Mouse (Mus musculus): ENCODE measurements around the gene Tpst1. TPM values are rescaled to one million over a fixed set of nuclear protein-coding genes. Genes with fewer than 3 reads are reported as not detected.

Tpst1 gene
- polyA plus RNA-seq, 1 experiment from 2014 or later: 48.1 TPM

DNA sequence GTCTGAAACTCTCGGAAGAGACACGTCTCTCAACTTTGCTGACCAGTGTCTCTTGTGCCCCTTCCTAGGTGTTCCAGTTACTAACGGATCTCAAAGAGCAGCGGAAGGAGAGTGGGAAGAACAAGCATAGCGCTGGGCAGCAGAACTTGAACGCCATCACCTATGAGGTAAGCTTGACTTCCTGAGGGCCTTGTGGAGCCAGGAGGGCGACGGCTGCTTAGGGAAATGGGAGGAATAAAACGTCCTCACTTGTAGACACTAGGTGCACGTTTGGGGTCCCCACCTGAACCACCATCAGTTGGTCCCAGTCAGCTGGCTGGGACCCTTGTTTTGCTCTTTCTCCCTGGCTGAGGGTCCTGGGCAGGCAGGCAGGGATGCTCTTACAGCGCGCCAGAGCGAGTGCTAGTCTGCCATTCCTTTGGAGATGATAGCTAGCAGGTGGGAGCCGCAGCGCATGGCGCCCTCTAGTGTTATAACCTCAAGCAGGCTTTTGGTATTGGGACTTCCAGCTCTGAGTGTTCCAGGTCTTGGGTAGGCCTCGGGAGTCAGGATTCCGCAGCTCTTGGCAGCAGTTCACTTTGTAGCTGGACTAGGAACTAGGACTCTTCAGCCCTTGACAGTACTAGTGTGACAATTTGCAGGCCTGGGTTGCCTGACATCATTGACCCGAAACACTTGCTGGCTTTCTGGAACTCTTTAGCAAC, 35.2 kb upstream of the Tpst1 start:
- H3K27ac ChIP-seq (ENCODE audit: low read depth, low read length): no peak overlapping the region
- no peak overlapping the region for H3K9ac ChIP-seq (replicated peaks; ENCODE audit: low read depth, low read length)
- no peaks in the 10 kb centered on the region for H3K9me3 ChIP-seq (ENCODE audit: control insufficient read depth, low read length)
- no peaks in the 10 kb centered on the region for H3K4me1 ChIP-seq (ENCODE audit: control insufficient read depth, insufficient read depth, low read length)
- ATAC-seq (ENCODE audit: low read depth): no peak
- no peaks in the 10 kb centered on the region for H3K27me3 ChIP-seq (ENCODE audit: control insufficient read depth, insufficient read depth, low read length)
- H3K36me3 ChIP-seq (ENCODE audit: control insufficient read depth, insufficient read depth, low read length): peaks cover 32% of the 10 kb centered on the region
- WGBS: 68% methylated on average over 19 of the region's 19 CpGs
- H3K4me3 ChIP-seq (ENCODE audit: low read depth, low read length): no peak overlapping the region
- no peak overlapping the region for H3K4me2 ChIP-seq (ENCODE audit: low read depth, low read length)

- H3K4me1 ChIP-seq (ENCODE audit: control insufficient read depth, insufficient read depth, low read length): no peaks in the 10 kb centered on the region
- no peak overlapping the region for H3K4me3 ChIP-seq (ENCODE audit: low read depth, low read length)
- no peak overlapping the region for H3K27ac ChIP-seq (ENCODE audit: low read depth, low read length)
- no peak for ATAC-seq (ENCODE audit: low read depth)
- no peaks in the 10 kb centered on the region for H3K27me3 ChIP-seq (ENCODE audit: control insufficient read depth, insufficient read depth, low read length)
- no peaks in the 10 kb centered on the region for H3K9me3 ChIP-seq (ENCODE audit: control insufficient read depth, low read length)
- 94% methylated on average over 4 of the region's 4 CpGs for WGBS
- H3K9ac ChIP-seq (replicated peaks; ENCODE audit: low read depth, low read length): no peak overlapping the region
- no peak overlapping the region for H3K4me2 ChIP-seq (ENCODE audit: low read depth, low read length)
- peaks cover 29% of the 10 kb centered on the region for H3K36me3 ChIP-seq (ENCODE audit: control insufficient read depth, insufficient read depth, low read length)
Measured at GRCm38 (mm10) chr5:130040797-130041196, 32.3 kb upstream of the Tpst1 start.

DNA sequence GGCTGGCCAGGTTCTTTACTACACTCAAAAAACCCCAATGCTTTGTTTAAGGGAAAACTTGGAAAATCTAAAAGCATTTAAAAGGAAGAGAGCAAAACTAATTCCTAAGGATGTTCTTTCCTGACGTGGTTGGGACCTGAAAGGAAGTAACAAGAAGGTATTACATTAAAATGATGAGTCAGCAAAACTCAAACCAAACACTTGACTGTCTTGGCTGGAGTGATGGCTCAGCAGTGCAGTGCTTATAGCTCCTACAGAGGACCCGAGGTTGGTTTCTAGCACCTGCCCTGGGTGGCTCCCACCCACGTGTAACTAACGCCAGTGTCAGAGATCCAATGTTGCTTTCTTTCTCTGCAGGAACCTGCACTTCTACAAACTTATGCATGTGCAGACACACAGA, 31.9 kb upstream of the Tpst1 start:
- H3K9me3 ChIP-seq (ENCODE audit: control insufficient read depth, low read length): no peaks in the 10 kb centered on the region
- no peak overlapping the region for H3K4me2 ChIP-seq (ENCODE audit: low read depth, low read length)
- no peak overlapping the region for H3K27ac ChIP-seq (ENCODE audit: low read depth, low read length)
- no peaks in the 10 kb centered on the region for H3K4me1 ChIP-seq (ENCODE audit: control insufficient read depth, insufficient read depth, low read length)
- peaks cover 32% of the 10 kb centered on the region for H3K36me3 ChIP-seq (ENCODE audit: control insufficient read depth, insufficient read depth, low read length)
- H3K27me3 ChIP-seq (ENCODE audit: control insufficient read depth, insufficient read depth, low read length): no peaks in the 10 kb centered on the region
- no peak overlapping the region for H3K4me3 ChIP-seq (ENCODE audit: low read depth, low read length)
- no peak for ATAC-seq (ENCODE audit: low read depth)
- 91% methylated on average over 4 of the region's 4 CpGs for WGBS
- H3K9ac ChIP-seq (replicated peaks; ENCODE audit: low read depth, low read length): no peak overlapping the region

DNA sequence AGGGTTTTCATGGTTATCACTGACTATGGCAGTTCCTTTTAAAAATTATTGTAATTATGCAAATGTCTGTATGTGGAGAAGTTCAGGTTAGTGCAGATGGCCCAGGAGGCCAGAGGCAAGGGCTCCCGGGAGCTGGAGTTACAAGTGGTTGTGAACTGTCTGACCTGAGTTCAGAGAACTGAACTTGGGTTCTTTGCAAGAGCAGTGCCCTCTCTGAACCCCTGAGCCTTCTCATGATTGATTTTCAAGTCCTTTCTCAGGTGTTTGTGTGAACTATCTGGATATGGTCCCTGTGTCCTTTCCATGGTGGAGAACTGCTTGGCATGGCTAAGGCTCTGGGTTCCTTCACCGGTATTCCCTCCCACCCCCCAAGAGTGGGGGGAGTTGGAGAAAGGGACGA, 29.4 kb upstream of the Tpst1 start:
- ATAC-seq (ENCODE audit: low read depth): no peak
- Histone ChIP-seq H3K4me2 (ENCODE audit: low read depth, low read length) (no peak overlapping the region), H3K4me1 (ENCODE audit: control insufficient read depth, insufficient read depth, low read length) (no peaks in the 10 kb centered on the region), H3K4me3 (ENCODE audit: low read depth, low read length) (no peak overlapping the region), H3K27me3 (ENCODE audit: control insufficient read depth, insufficient read depth, low read length) (no peaks in the 10 kb centered on the region), H3K9me3 (ENCODE audit: control insufficient read depth, low read length) (no peaks in the 10 kb centered on the region), H3K27ac (ENCODE audit: low read depth, low read length) (no peak overlapping the region), H3K9ac (replicated peaks; ENCODE audit: low read depth, low read length) (no peak overlapping the region), H3K36me3 (ENCODE audit: control insufficient read depth, insufficient read depth, low read length) (peaks cover 34% of the 10 kb centered on the region)
- WGBS: 82% methylated on average over 3 of the region's 3 CpGs

DNA sequence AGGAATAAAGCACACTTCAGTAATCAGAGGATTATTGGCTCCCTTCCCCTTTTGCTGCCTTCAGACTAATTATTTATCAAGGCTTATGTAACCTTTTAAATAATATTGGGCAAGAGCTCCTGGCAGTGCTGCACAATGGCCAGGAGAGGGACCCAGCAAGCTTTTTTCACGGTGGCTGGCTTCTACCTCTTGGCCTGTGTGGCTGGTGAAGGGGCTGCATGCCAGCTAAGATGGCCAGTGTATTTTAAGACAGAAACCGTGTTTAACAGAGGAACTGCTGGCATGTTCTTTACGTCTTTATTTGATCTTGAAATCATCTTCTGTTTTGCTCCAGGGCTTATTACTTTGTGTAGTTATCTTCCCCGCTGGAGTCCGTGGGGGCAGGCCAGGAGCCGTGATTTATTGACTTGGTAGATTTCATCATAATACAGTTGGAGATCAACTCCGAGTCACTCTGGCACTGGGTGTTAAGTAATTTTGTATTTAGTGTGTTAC, 28.9 kb upstream of the Tpst1 start:
- Histone ChIP-seq H3K4me3 (ENCODE audit: low read depth, low read length) (no peak overlapping the region), H3K4me1 (ENCODE audit: control insufficient read depth, insufficient read depth, low read length) (no peaks in the 10 kb centered on the region), H3K9ac (replicated peaks; ENCODE audit: low read depth, low read length) (no peak overlapping the region), H3K36me3 (ENCODE audit: control insufficient read depth, insufficient read depth, low read length) (peaks cover 36% of the 10 kb centered on the region), H3K4me2 (ENCODE audit: low read depth, low read length) (no peak overlapping the region), H3K27ac (ENCODE audit: low read depth, low read length) (no peak overlapping the region), H3K9me3 (ENCODE audit: control insufficient read depth, low read length) (no peaks in the 10 kb centered on the region), H3K27me3 (ENCODE audit: control insufficient read depth, insufficient read depth, low read length) (no peaks in the 10 kb centered on the region)
- ATAC-seq (ENCODE audit: low read depth): no peak
- WGBS: 75% methylated on average over 7 of the region's 7 CpGs

GRCm38 (mm10) chr5:130046100-130046499, 27.0 kb upstream of the Tpst1 start:
- peaks cover 23% of the 10 kb centered on the region for H3K36me3 ChIP-seq (ENCODE audit: control insufficient read depth, insufficient read depth, low read length)
- no peak overlapping the region for H3K4me3 ChIP-seq (ENCODE audit: low read depth, low read length)
- 93% methylated on average over 7 of the region's 7 CpGs for WGBS
- no peak overlapping the region for H3K9ac ChIP-seq (replicated peaks; ENCODE audit: low read depth, low read length)
- no peak overlapping the region for H3K4me2 ChIP-seq (ENCODE audit: low read depth, low read length)
- no peaks in the 10 kb centered on the region for H3K4me1 ChIP-seq (ENCODE audit: control insufficient read depth, insufficient read depth, low read length)
- no peak overlapping the region for H3K27ac ChIP-seq (ENCODE audit: low read depth, low read length)
- no peak for ATAC-seq (ENCODE audit: low read depth)
- H3K9me3 ChIP-seq (ENCODE audit: control insufficient read depth, low read length): no peaks in the 10 kb centered on the region
- H3K27me3 ChIP-seq (ENCODE audit: control insufficient read depth, insufficient read depth, low read length): no peaks in the 10 kb centered on the region

- Histone ChIP-seq H3K9ac (replicated peaks; ENCODE audit: low read depth, low read length) (no peak overlapping the region), H3K27me3 (ENCODE audit: control insufficient read depth, insufficient read depth, low read length) (no peaks in the 10 kb centered on the region), H3K36me3 (ENCODE audit: control insufficient read depth, insufficient read depth, low read length) (peaks cover 24% of the 10 kb centered on the region), H3K9me3 (ENCODE audit: control insufficient read depth, low read length) (no peaks in the 10 kb centered on the region), H3K4me2 (ENCODE audit: low read depth, low read length) (no peak overlapping the region), H3K4me1 (ENCODE audit: control insufficient read depth, insufficient read depth, low read length) (no peaks in the 10 kb centered on the region), H3K27ac (ENCODE audit: low read depth, low read length) (no peak overlapping the region), H3K4me3 (ENCODE audit: low read depth, low read length) (no peak overlapping the region)
- WGBS: 94% methylated on average over 10 of the region's 10 CpGs
- no peak for ATAC-seq (ENCODE audit: low read depth)
Measured at GRCm38 (mm10) chr5:130046589-130046988, 26.5 kb upstream of the Tpst1 start.

DNA sequence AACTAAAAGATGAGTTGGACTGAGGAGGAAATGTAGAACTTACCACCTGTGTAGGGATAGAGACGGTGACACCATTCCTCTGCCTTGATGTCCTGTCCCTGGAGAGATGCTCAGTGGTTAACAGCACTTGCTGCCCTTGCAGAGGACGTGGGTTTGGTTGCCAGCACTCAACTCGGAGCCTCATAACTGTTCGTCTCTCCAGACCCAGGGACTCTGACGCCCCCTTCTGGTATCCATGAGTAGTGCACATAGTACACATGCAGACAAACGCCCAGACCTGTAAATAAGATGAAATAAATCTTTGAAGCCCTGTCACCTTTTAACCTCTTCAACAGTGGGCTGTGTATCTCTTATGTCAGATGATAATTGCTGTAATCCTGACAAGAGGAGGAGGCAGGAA, 26.1 kb upstream of the Tpst1 start:
- peaks cover 24% of the 10 kb centered on the region for H3K36me3 ChIP-seq (ENCODE audit: control insufficient read depth, insufficient read depth, low read length)
- H3K9me3 ChIP-seq (ENCODE audit: control insufficient read depth, low read length): no peaks in the 10 kb centered on the region
- ATAC-seq (ENCODE audit: low read depth): no peak
- no peaks in the 10 kb centered on the region for H3K4me1 ChIP-seq (ENCODE audit: control insufficient read depth, insufficient read depth, low read length)
- no peak overlapping the region for H3K4me2 ChIP-seq (ENCODE audit: low read depth, low read length)
- H3K27ac ChIP-seq (ENCODE audit: low read depth, low read length): no peak overlapping the region
- H3K9ac ChIP-seq (replicated peaks; ENCODE audit: low read depth, low read length): no peak overlapping the region
- H3K4me3 ChIP-seq (ENCODE audit: low read depth, low read length): no peak overlapping the region
- no peaks in the 10 kb centered on the region for H3K27me3 ChIP-seq (ENCODE audit: control insufficient read depth, insufficient read depth, low read length)
- 79% methylated on average over 6 of the region's 6 CpGs for WGBS

- Histone ChIP-seq H3K27ac (ENCODE audit: low read depth, low read length) (no peak overlapping the region), H3K4me2 (ENCODE audit: low read depth, low read length) (no peak overlapping the region), H3K4me1 (ENCODE audit: control insufficient read depth, insufficient read depth, low read length) (no peaks in the 10 kb centered on the region), H3K4me3 (ENCODE audit: low read depth, low read length) (no peak overlapping the region), H3K27me3 (ENCODE audit: control insufficient read depth, insufficient read depth, low read length) (no peaks in the 10 kb centered on the region), H3K9ac (replicated peaks; ENCODE audit: low read depth, low read length) (no peak overlapping the region), H3K9me3 (ENCODE audit: control insufficient read depth, low read length) (no peaks in the 10 kb centered on the region), H3K36me3 (ENCODE audit: control insufficient read depth, insufficient read depth, low read length) (peaks cover 16% of the 10 kb centered on the region)
- ATAC-seq (ENCODE audit: low read depth): no peak
- WGBS: 86% methylated on average over 15 of the region's 15 CpGs
Measured at GRCm38 (mm10) chr5:130048786-130049520, 24.2 kb upstream of the Tpst1 start.
